Mouse (Mus musculus) liver, adult 2 months (tissue): ENCODE data around the gene Ppard.

Experiments
- CTCF ChIP-seq: fragments of 200-500 bp; IDR thresholded peaks from 2 replicates; pipeline ENCODE4 v1.5.1; 2011; ENCODE audit warnings: low read depth, low read length, control low read depth
- POLR2A ChIP-seq: fragments of 200-500 bp; IDR thresholded peaks from 2 replicates; pipeline ENCODE4 v1.6.1; 2011; ENCODE audit warnings: low read length, control low read depth; ENCODE audit not compliant: insufficient read depth; ENCODE audit errors: extremely low read depth

GRCm38 (mm10) chr17:28328946-28329345 lies 96.4 kb downstream of the Ppard start:
- TF ChIP-seq CTCF (no peak), POLR2A (no peak)
